Mouse (Mus musculus) liver, postnatal 0 days (tissue): Measurements from ENCODE around the gene Use1.

Experiments
- CTCF ChIP-seq: sonication (generic); IDR thresholded peaks from 2 replicates; pipeline ENCODE4 v1.5.1; 2016; ENCODE audit warnings: antibody characterized with exemption, low read depth
- EP300 ChIP-seq: IDR thresholded peaks from 2 replicates; pipeline ENCODE4 v1.6.1; 2016; ENCODE audit warnings: antibody characterized with exemption, low read depth, mild to moderate bottlenecking

DNA sequence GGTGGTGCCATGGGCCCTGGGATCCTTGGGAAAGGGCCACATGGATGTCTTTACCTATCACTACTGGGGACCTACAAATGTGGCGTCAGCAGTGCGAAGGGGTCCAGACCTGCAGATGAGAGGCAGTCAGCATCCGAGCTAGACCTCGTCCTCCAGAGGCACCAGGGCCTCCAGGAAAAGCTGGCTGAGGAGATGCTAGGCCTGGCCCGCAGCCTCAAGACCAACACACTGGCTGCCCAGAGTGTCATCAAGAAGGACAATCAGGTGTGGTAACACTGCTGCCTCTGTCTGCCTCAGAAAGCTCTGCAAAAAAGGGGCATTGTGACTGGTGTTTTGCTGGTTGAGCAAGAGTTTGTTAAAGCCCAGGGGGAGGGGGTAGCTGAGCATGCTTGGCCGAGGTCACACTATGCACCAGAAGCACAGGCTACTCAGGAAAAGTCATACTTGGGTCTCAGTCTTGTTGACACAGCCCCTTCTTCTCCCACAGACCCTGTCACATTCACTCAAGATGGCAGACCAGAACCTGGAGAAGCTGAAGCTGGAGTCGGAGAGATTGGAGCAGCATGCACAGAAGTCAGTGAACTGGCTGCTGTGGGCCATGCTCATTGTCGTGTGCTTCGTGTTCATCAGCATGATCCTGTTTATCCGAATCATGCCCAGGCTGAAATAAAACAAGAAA, 2.5 kb downstream of the Use1 start:
- no peak for TF ChIP-seq CTCF
- TF ChIP-seq EP300 = no peak
